Mouse (Mus musculus): Measurements from ENCODE around the gene Gsc.

- TF ChIP-seq CTCF (IDR thresholded peaks at IDR 0.05; ENCODE audit: low read depth, low read length), result no peak
- no peak for TF ChIP-seq GATA1 (IDR thresholded peaks at IDR 0.05; ENCODE audit: borderline replicate concordance, low read length)
- TF ChIP-seq TAL1 (conservative IDR thresholded peaks at IDR 0.05; ENCODE audit: low read depth, low read length), result no peak
- TF ChIP-seq POLR2AphosphoS5 (IDR thresholded peaks at IDR 0.05; ENCODE audit: insufficient replicate concordance, low read depth, low read length), result no peak
- no peak for TF ChIP-seq GATA2 (IDR thresholded peaks at IDR 0.05; ENCODE audit: borderline replicate concordance, low read depth, low read length)
Observed at GRCm38 (mm10) chr12:104474881-104475740, 2.0 kb upstream of the Gsc start.

Measured in G1E (cell line).